In genomic region chr12:107968331-107968730, GRCm38 (mm10) we compare ENCODE assay signal across 28 mouse cellular contexts. TPM values are rescaled to one million over a fixed set of nuclear protein-coding genes. Genes with fewer than 3 reads are reported as not detected.
A peak's percentile ranks its signal among the peaks of the same experiment; 100 is the strongest.
DNase-seq lines count a peak whose midpoint lies in the region; ATAC-seq and TF ChIP-seq lines count a peak whose summit lies in the region.
"Had no signal": no experiment of that assay in that cellular context is flagged by ENCODE, and none has a peak within 500 bp of the region (broad histone marks: within the 10 kb centered on the region; RNA-seq: fewer than 3 reads in every experiment).

No protein-coding gene starts in this region.

- H3K4me3 ChIP-seq in forebrain, embryonic 15.5 days: no peak overlapping the region
- H3K4me3 ChIP-seq in forebrain, embryonic 12.5 days (replicated peaks): no peak overlapping the region
- H3K4me3 ChIP-seq in forebrain, postnatal 0 days (ENCODE audit: low read depth, low read length): no peak overlapping the region
- H3K4me3 ChIP-seq: embryonic facial prominence, embryonic 10.5 days; embryonic facial prominence, embryonic 15.5 days; gastrocnemius, adult 2 months; layer of hippocampus, adult 2 months; left cerebral cortex, adult 2 months; limb, embryonic 12.5 days; myocyte; neural tube, embryonic 12.5 days had no signal

- no peaks in the 10 kb centered on the region for H3K27me3 ChIP-seq in forebrain, embryonic 15.5 days
- no peaks in the 10 kb centered on the region for H3K27me3 ChIP-seq in forebrain, embryonic 12.5 days
- no peaks in the 10 kb centered on the region for H3K27me3 ChIP-seq in forebrain, postnatal 0 days (ENCODE audit: insufficient read depth, low read length)
- H3K27me3 ChIP-seq: embryonic facial prominence, embryonic 15.5 days; limb, embryonic 12.5 days; neural tube, embryonic 12.5 days had no signal

- no peak for ATAC-seq in forebrain, embryonic 15.5 days (replicated peaks)
- ATAC-seq in forebrain, embryonic 12.5 days (ENCODE audit: low FRiP score): no peak
- ATAC-seq in forebrain, postnatal 0 days: no peak
- ATAC-seq: inflammation-experienced regulatory T-cells, adult 6 months had no signal

- H3K36me3 ChIP-seq in forebrain, embryonic 15.5 days: no peaks in the 10 kb centered on the region
- H3K36me3 ChIP-seq in forebrain, embryonic 12.5 days (replicated peaks): no peaks in the 10 kb centered on the region; the same call in 1 of the 2 replicates
- no peaks in the 10 kb centered on the region for H3K36me3 ChIP-seq in forebrain, postnatal 0 days (ENCODE audit: insufficient read depth)
- H3K36me3 ChIP-seq: embryonic facial prominence, embryonic 15.5 days; G1E; limb, embryonic 12.5 days; neural tube, embryonic 12.5 days had no signal

- 84% methylated on average over 3 of the region's 3 CpGs for WGBS in forebrain, embryonic 15.5 days
- WGBS in forebrain, embryonic 12.5 days: 83% methylated on average over 3 of the region's 3 CpGs
- WGBS in forebrain, postnatal 0 days: 70% methylated on average over 3 of the region's 3 CpGs

- no peak overlapping the region for H3K9ac ChIP-seq in forebrain, embryonic 15.5 days (replicated peaks)
- H3K9ac ChIP-seq in forebrain, embryonic 12.5 days: no peak overlapping the region
- H3K9ac ChIP-seq in forebrain, postnatal 0 days: no peak overlapping the region
- H3K9ac ChIP-seq: embryonic facial prominence, embryonic 15.5 days; hindbrain, embryonic 14.5 days; limb, embryonic 12.5 days; neural tube, embryonic 12.5 days had no signal

- no peak for TF ChIP-seq CTCF in forebrain, postnatal 0 days (IDR thresholded peaks at IDR 0.05; ENCODE audit: low read depth)

- no peak overlapping the region for H3K4me2 ChIP-seq in forebrain, embryonic 15.5 days (replicated peaks)
- no peak overlapping the region for H3K4me2 ChIP-seq in forebrain, embryonic 12.5 days
- no peak overlapping the region for H3K4me2 ChIP-seq in forebrain, postnatal 0 days (ENCODE audit: low read depth)
- H3K4me2 ChIP-seq: embryonic facial prominence, embryonic 15.5 days; heart, embryonic 11.5 days; hindbrain, embryonic 14.5 days; limb, embryonic 12.5 days; midbrain, embryonic 11.5 days; neural tube, embryonic 12.5 days had no signal

- H3K4me1 ChIP-seq in forebrain, embryonic 15.5 days: peaks cover 96% of the 10 kb centered on the region
- H3K4me1 ChIP-seq in forebrain, embryonic 12.5 days: peaks cover 92% of the 10 kb centered on the region
- peaks cover 30% of the 10 kb centered on the region; the same call in 1 of the 2 replicates for H3K4me1 ChIP-seq in forebrain, postnatal 0 days (ENCODE audit: insufficient read depth)

- peak overlapping the region; percentile 60; the same call in 1 of the 2 replicates for H3K27ac ChIP-seq in forebrain, embryonic 15.5 days (replicated peaks)
- no peak overlapping the region for H3K27ac ChIP-seq in forebrain, embryonic 12.5 days
- H3K27ac ChIP-seq in forebrain, postnatal 0 days (ENCODE audit: low read depth, low read length): peak overlapping the region; percentile 9; the same call in 1 of the 2 replicates
- H3K27ac ChIP-seq: embryonic facial prominence, embryonic 10.5 days; embryonic facial prominence, embryonic 15.5 days; gastrocnemius, adult 2 months; left cerebral cortex, adult 2 months; limb, embryonic 12.5 days; neural tube, embryonic 12.5 days had no signal

- H3K9me3 ChIP-seq in forebrain, embryonic 15.5 days: no peaks in the 10 kb centered on the region
- H3K9me3 ChIP-seq in forebrain, embryonic 12.5 days: no peaks in the 10 kb centered on the region
- H3K9me3 ChIP-seq in forebrain, postnatal 0 days (ENCODE audit: low read length): no peaks in the 10 kb centered on the region
- H3K9me3 ChIP-seq: embryonic facial prominence, embryonic 15.5 days; limb, embryonic 12.5 days; neural tube, embryonic 12.5 days had no signal

- peak; percentile 50 to 85 for DNase-seq in adrenal gland, adult (ENCODE audit: inconsistent age in 2 of 2, low spot score in 1 of 2)
- DNase-seq in adrenal gland, postnatal 4 days (ENCODE audit: low spot score in 2 of 2): no peak
- peak; percentile 39 for DNase-seq in CD4-positive helper T cell, adult 2 months (ENCODE audit: low read depth, low spot score)
- DNase-seq in forebrain, postnatal 0 days: no peak
- DNase-seq in urinary bladder, postnatal 10 days (ENCODE audit: low spot score): no peak
- DNase-seq: cerebellum, adult 2 months; cerebellum, postnatal 25 days; gastrocnemius, adult 2 months; gastrocnemius, postnatal 36 days; heart, adult 18-20 months; heart, postnatal 36 days; kidney, adult 11 months; lung, postnatal 36 days had no signal

RNA-seq across cellular contexts. Expression of gene Bcl11b, which starts 35.1 kb away (rescaled TPM):
- total RNA-seq in adrenal gland, postnatal 4 days (2021): 1 to 10 TPM; 1.4 to 2.2 TPM
- polyA plus RNA-seq in forebrain, embryonic 15.5 days (2015; fragmentation: Nextera tagmentation; extraction: Ambion mirVana): 109 and 117 TPM in 2 replicates
- 46.0 and 54.4 TPM in 2 replicates for polyA plus RNA-seq in forebrain, embryonic 12.5 days (2016; fragmentation: Nextera tagmentation; extraction: Ambion mirVana)
- total RNA-seq in forebrain, postnatal 0 days (2014; rRNA removed): 103 and 122 TPM in 2 replicates
- 45.4 and 70.1 TPM in 2 replicates for polyA plus RNA-seq in forebrain, postnatal 0 days (2015; fragmentation: Nextera tagmentation; extraction: Ambion mirVana)
- polyA plus RNA-seq: C2C12, G1E, myocyte had no signal

Comparison
In these comparisons a context has a peak if more than half of its experiments do, and no peak if none do; other contexts are left out.
1. DNase-seq: peak in adrenal gland, adult (2 of 2) and CD4-positive helper T cell, adult 2 months (single experiment); none in adrenal gland, postnatal 4 days (0 of 2), forebrain, postnatal 0 days (single experiment) and urinary bladder, postnatal 10 days (single experiment).